ENCODE assay signal across 11 mouse cellular contexts in the genomic region with DNA sequence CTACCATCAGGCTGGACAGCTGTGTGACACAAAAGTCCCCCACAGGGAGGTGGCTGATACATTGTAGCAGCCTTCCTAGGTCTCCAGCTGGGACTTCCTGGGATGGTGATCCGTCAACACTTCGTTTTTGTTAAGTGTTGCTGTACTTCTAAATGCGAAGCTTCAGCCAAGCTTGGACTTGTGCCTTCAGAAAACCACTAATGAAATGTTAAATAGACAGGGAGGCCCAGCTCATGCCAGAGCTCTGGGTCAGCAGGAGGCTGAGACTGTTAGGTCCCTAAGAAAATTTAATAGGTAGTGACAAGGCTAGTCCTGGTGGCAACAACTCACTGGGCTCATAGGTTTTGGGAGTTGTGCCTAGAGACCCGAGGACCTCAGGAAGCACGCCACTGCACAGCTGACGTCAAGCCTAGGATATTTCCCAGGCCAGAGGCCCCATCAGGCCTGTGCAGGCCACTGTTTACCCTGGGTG.
DNase-seq lines count a peak whose midpoint lies in the region; ATAC-seq and TF ChIP-seq lines count a peak whose summit lies in the region.
"Had no signal": no experiment of that assay in that cellular context is flagged by ENCODE, and none has a peak within 500 bp of the region (broad histone marks: within the 10 kb centered on the region; RNA-seq: fewer than 3 reads in every experiment).

No protein-coding gene starts in this region.

- no peak overlapping the region for H3K9ac ChIP-seq in intestine, postnatal 0 days (ENCODE audit: low read depth, low read length)
- H3K9ac ChIP-seq: liver, embryonic 15.5 days had no signal

- H3K27me3 ChIP-seq in intestine, postnatal 0 days (replicated peaks; ENCODE audit: control insufficient read depth, insufficient read depth, low read length), result no peaks in the 10 kb centered on the region
- H3K27me3 ChIP-seq: liver, embryonic 15.5 days had no signal

- peak; percentile 51 to 65 for DNase-seq in heart, adult 18-20 months
- DNase-seq in heart, postnatal 25 days (ENCODE audit: low spot score), result no peak
- peak; percentile 31 for DNase-seq in testis, postnatal 14 days (ENCODE audit: low spot score)
- no peak for DNase-seq in testis, postnatal 10 days (ENCODE audit: low spot score)
- DNase-seq in kidney, postnatal 36 days, result peak; percentile 14 to 43
- no peak for DNase-seq in urinary bladder, adult 18-20 months (ENCODE audit: low spot score in 2 of 2)
- DNase-seq in ovary, postnatal 36 days (ENCODE audit: low spot score), result no peak
- DNase-seq: cerebellum, postnatal 10 days; spleen, adult 18-20 months had no signal

- 60% methylated on average over 6 of the region's 6 CpGs for WGBS in intestine, postnatal 0 days

- no peak overlapping the region for H3K4me2 ChIP-seq in intestine, postnatal 0 days (replicated peaks; ENCODE audit: low read depth)
- H3K4me2 ChIP-seq: liver, embryonic 15.5 days had no signal

- no peaks in the 10 kb centered on the region for H3K4me1 ChIP-seq in intestine, postnatal 0 days (replicated peaks; ENCODE audit: control insufficient read depth, insufficient read depth, low read length)

- intact Hi-C loops in heart, postnatal 25 days (cut with DNase I), result no loop called here

- no peak for TF ChIP-seq CTCF in intestine, postnatal 0 days (IDR thresholded peaks at IDR 0.05; ENCODE audit: low read depth)

- H3K9me3 ChIP-seq in intestine, postnatal 0 days (ENCODE audit: control insufficient read depth), result no peaks in the 10 kb centered on the region
- H3K9me3 ChIP-seq: liver, embryonic 15.5 days had no signal

- H3K4me3 ChIP-seq in intestine, postnatal 0 days (ENCODE audit: low read depth, low read length), result no peak overlapping the region
- H3K4me3 ChIP-seq: liver, embryonic 15.5 days had no signal

- no peak overlapping the region for H3K27ac ChIP-seq in intestine, postnatal 0 days (ENCODE audit: low read depth, low read length)
- H3K27ac ChIP-seq: liver, embryonic 15.5 days had no signal

- ATAC-seq in intestine, postnatal 0 days, result no peak

- H3K36me3 ChIP-seq in intestine, postnatal 0 days (ENCODE audit: control insufficient read depth, insufficient read depth), result no peaks in the 10 kb centered on the region
- H3K36me3 ChIP-seq: liver, embryonic 15.5 days had no signal

Comparison
In these comparisons a context has a peak if more than half of its experiments do, and no peak if none do; other contexts are left out.
1. DNase-seq: peak in heart, adult 18-20 months (2 of 2), testis, postnatal 14 days (single experiment) and kidney, postnatal 36 days (2 of 2); none in heart, postnatal 25 days (single experiment), testis, postnatal 10 days (single experiment), urinary bladder, adult 18-20 months (0 of 2) and ovary, postnatal 36 days (single experiment).